Mouse (Mus musculus) bone marrow, adult 2 months (tissue): ENCODE data around the gene Uggt1. TPM values are rescaled to one million over a fixed set of nuclear protein-coding genes. Genes with fewer than 3 reads are reported as not detected.

Source experiments
- H3K27ac ChIP-seq: fragments of 200-500 bp; 2 replicates; pipeline ENCODE4 v1.5.1; 2012; ENCODE audit warnings: low read depth, mild to moderate bottlenecking, control low read depth, inconsistent platforms, low read length; ENCODE audit not compliant: control insufficient read depth, poor library complexity, insufficient read depth
- H3K4me1 ChIP-seq: fragments of 200-500 bp; 2 replicates; pipeline ENCODE4 v1.6.1; 2011; ENCODE audit warnings: low read length; ENCODE audit not compliant: control insufficient read depth, insufficient read depth
- H3K4me3 ChIP-seq: fragments of 200-500 bp; replicated peaks from 2 replicates; pipeline ENCODE3; 2011; ENCODE audit warnings: mild to moderate bottlenecking, low read depth, low read length, control low read depth; ENCODE audit not compliant: control insufficient read depth
- CTCF ChIP-seq: fragments of 200-500 bp; IDR thresholded peaks from 2 replicates; pipeline ENCODE4 v1.5.1; 2011; ENCODE audit warnings: low read length, control low read depth; ENCODE audit not compliant: control insufficient read depth, insufficient read depth
- POLR2A ChIP-seq: fragments of 200-500 bp; IDR thresholded peaks from 2 replicates; pipeline ENCODE4 v1.6.1; 2011; ENCODE audit warnings: low read depth, mild to moderate bottlenecking, control low read depth, low read length, borderline replicate concordance; ENCODE audit not compliant: control insufficient read depth
- WGBS: fragments of 180-500 bp; shearing (Covaris S2); methylation state at CpG from one replicate; pipeline ENCODE4 v1.1.7; 2018; 5-methylcytosine and 5-hydroxymethylcytosine counted together
- polyA plus RNA-seq: library from polyadenylated mRNA; stranded (reverse); fragments of >200 nt; gene quantifications from 2 replicates; pipeline ENCODE4 v1.2.4, GENCODE M21; 2011; ENCODE audit warnings: low replicate concordance; ENCODE audit not compliant: missing spikeins, insufficient read depth, insufficient read length

Uggt1 gene
- polyA plus RNA-seq, 1 experiment, result 33.9 TPM

- Histone ChIP-seq H3K27ac (no peak overlapping the region), H3K4me3 (no peak overlapping the region), H3K4me1 (peaks cover 9% of the 10 kb centered on the region)
- TF ChIP-seq POLR2A (no peak), CTCF (no peak)
- WGBS, result 35% methylated on average over 2 of the region's 2 CpGs
These were observed 8.7 kb downstream of the Uggt1 start for GRCm38 (mm10) chr1:36235855-36236254.

- WGBS, result 41% methylated on average over 9 of the region's 9 CpGs
- Histone ChIP-seq H3K4me1 (peaks cover 9% of the 10 kb centered on the region), H3K4me3 (no peak overlapping the region), H3K27ac (no peak overlapping the region)
- no peak for TF ChIP-seq CTCF
- TF ChIP-seq POLR2A, result no peak
These were observed 9.4 kb downstream of the Uggt1 start for GRCm38 (mm10) chr1:36235057-36235639.

GRCm38 (mm10) chr1:36233218-36233617 is 11.3 kb downstream of the Uggt1 start:
- H3K4me1 ChIP-seq, result peaks cover 7% of the 10 kb centered on the region
- WGBS, result 53% methylated on average over 6 of the region's 6 CpGs

GRCm38 (mm10) chr1:36230919-36231705 is 13.4 kb downstream of the Uggt1 start:
- no peak for TF ChIP-seq POLR2A
- no peak for TF ChIP-seq CTCF
- Histone ChIP-seq H3K4me3 (no peak overlapping the region), H3K27ac (0 out of 2 replicates have a peak overlapping the region, but pooled peaks have one; percentile 30), H3K4me1 (peaks cover 7% of the 10 kb centered on the region)
- WGBS, result 47% methylated on average over 7 of the region's 7 CpGs

More at GRCm38 (mm10) chr1:36233218-36233617, 11.3 kb downstream of the Uggt1 start:
- no peak overlapping the region for H3K27ac ChIP-seq
- no peak for TF ChIP-seq CTCF
- no peak for TF ChIP-seq POLR2A
- H3K4me3 ChIP-seq, result no peak overlapping the region

- WGBS, result 86% methylated on average over 9 of the region's 9 CpGs
- no peak for TF ChIP-seq CTCF
- TF ChIP-seq POLR2A, result no peak
- Histone ChIP-seq H3K4me3 (no peak overlapping the region), H3K4me1 (peaks cover 2% of the 10 kb centered on the region), H3K27ac (no peak overlapping the region)
These were observed 16.1 kb downstream of the Uggt1 start for GRCm38 (mm10) chr1:36228461-36228860.

- no peak for TF ChIP-seq CTCF
- TF ChIP-seq POLR2A, result no peak
- no peaks in the 10 kb centered on the region for H3K4me1 ChIP-seq
- H3K4me3 ChIP-seq, result no peak overlapping the region
- 85% methylated on average over 3 of the region's 3 CpGs for WGBS
- no peak overlapping the region for H3K27ac ChIP-seq
These were observed 19.9 kb downstream of the Uggt1 start for GRCm38 (mm10) chr1:36224648-36225047.

- TF ChIP-seq CTCF (no peak), POLR2A (no peak)
- H3K4me1 ChIP-seq, result no peaks in the 10 kb centered on the region
- no peak overlapping the region for H3K27ac ChIP-seq
- WGBS, result 74% methylated on average over 4 of the region's 4 CpGs
- no peak overlapping the region for H3K4me3 ChIP-seq
These were observed 30.2 kb downstream of the Uggt1 start for GRCm38 (mm10) chr1:36214324-36214723.

- Histone ChIP-seq H3K27ac (no peak overlapping the region), H3K4me3 (no peak overlapping the region), H3K4me1 (no peaks in the 10 kb centered on the region)
- TF ChIP-seq POLR2A (no peak), CTCF (no peak)
- WGBS, result 94% methylated on average over 12 of the region's 12 CpGs
These were observed 42.8 kb downstream of the Uggt1 start for GRCm38 (mm10) chr1:36201739-36202138.

GRCm38 (mm10) chr1:36194482-36194881 is 50.0 kb downstream of the Uggt1 start:
- TF ChIP-seq CTCF, result no peak
- no peak for TF ChIP-seq POLR2A
- Histone ChIP-seq H3K27ac (no peak overlapping the region), H3K4me1 (no peaks in the 10 kb centered on the region), H3K4me3 (no peak overlapping the region)
- 98% methylated on average over 3 of the region's 3 CpGs for WGBS
